Mouse (Mus musculus) left cerebral cortex, postnatal 25 days (tissue): ENCODE measurements around the gene Itch. TPM values are rescaled to one million over a fixed set of nuclear protein-coding genes. Genes with fewer than 3 reads are reported as not detected.

Experiments used
- DNase-seq, 2 experiments: peaks; one replicate each; pipeline ENCODE4 v3.0.0; 2022; ENCODE audit warnings: low spot score in 2 of 2, mixed read lengths in 1 of 2
- intact Hi-C: fragments of 180-260 bp; cut with DNase I; formaldehyde crosslinking; loops from one replicate; pipeline ENCODE4 v1.15.1; 2025
- total RNA-seq, 2 experiments: library from RNA; stranded (reverse); gene quantifications; 2 replicates each; pipeline ENCODE4 v1.2.3; 2021

Itch gene
- total RNA-seq, 2 experiments from 2014 or later, result 52.0 to 52.1 TPM

GRCm38 (mm10) chr2:155273603-155274002 lies 140.3 kb downstream of the Itch start:
- intact Hi-C loops, result loop anchor here (2.0 kb wide), 1 partner anchor 35 kb away; no protein-coding TSS in a partner anchor
- no peak for DNase-seq

- peak; percentile 99 for DNase-seq
- intact Hi-C loops, result loop anchor here (1.0 to 2.0 kb wide), 2 partner anchors 107 to 202 kb away; partner anchors contain the start of gene Ahcy
Measured at GRCm38 (mm10) chr2:155276195-155276594, 142.9 kb downstream of the Itch start, which contains the start of gene Map1lc3a. Gene Map1lc3a, plus strand, starts transcription at chr2:155276297.

Other genes with a start within 250 kb of the Itch start
- 10 to 100 TPM; 47.1 to 48.5 TPM for gene Eif2s2, start 240.6 kb upstream of the Itch start, total RNA-seq
- under 1 TPM; 0.11 to 0.16 TPM for gene Gm14226, start 115.2 kb upstream of the Itch start, total RNA-seq
- 10 to 100 TPM; 14.0 to 14.5 TPM for gene Ahcy, start 59.0 kb upstream of the Itch start, total RNA-seq
- gene Dynlrb1, start 103.0 kb downstream of the Itch start, total RNA-seq, result 100 to 1,000 TPM; 286 to 313 TPM
- gene Map1lc3a, start 142.8 kb downstream of the Itch start, total RNA-seq, result 100 to 1,000 TPM; 346 to 373 TPM
- 10 to 100 TPM; 29.1 to 29.5 TPM for gene Pigu, start 223.9 kb downstream of the Itch start, total RNA-seq
- 100 to 1,000 TPM; 175 to 194 TPM for gene Trp53inp2, start 247.6 kb downstream of the Itch start, total RNA-seq